Mouse (Mus musculus) adrenal gland, postnatal 25 days (tissue): Measurements from ENCODE around the gene Dph1. TPM values are rescaled to one million over a fixed set of nuclear protein-coding genes. Genes with fewer than 3 reads are reported as not detected.
"Not testable (repeated sequence)": the region's sequence is repeated elsewhere in the genome, so short reads cannot be mapped to it uniquely, and the experiment has no call there.

ENCODE experiments used
- DNase-seq: peaks from one replicate; pipeline ENCODE4 v3.0.0; 2021; ENCODE audit warnings: mixed read lengths
- total RNA-seq: library from RNA; stranded (reverse); gene quantifications from 2 replicates; pipeline ENCODE4 v1.2.3, GENCODE M21; 2021

The Dph1 gene
- total RNA-seq, 1 experiment from 2014 or later = 29.2 TPM

- no peak for DNase-seq
Observed at GRCm38 (mm10) chr11:75203926-75204325, 12.9 kb upstream of the Dph1 start.

DNA sequence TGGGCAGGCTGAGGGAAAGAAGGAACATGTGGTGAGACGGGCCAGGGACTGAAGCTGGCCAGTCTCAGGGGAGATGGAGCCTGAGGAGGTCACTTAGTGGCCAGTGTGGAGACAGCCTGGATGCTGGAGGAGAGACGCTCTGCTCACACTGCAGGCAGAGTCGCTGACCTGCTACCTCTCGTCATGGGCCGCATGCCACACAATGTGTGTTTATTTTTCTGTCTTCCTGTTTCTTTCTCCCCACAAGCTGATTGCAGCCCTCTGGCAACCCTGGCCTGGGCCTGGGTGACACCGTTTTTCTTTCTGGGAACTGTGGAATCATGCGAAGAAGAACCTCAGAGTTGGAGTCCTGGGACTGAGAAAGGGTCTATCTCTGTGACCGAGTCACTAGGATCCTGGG is 10.7 kb upstream of the Dph1 start:
- no peak for DNase-seq

- DNase-seq = no peak
Observed at GRCm38 (mm10) chr11:75200935-75201334, 9.9 kb upstream of the Dph1 start.

DNA sequence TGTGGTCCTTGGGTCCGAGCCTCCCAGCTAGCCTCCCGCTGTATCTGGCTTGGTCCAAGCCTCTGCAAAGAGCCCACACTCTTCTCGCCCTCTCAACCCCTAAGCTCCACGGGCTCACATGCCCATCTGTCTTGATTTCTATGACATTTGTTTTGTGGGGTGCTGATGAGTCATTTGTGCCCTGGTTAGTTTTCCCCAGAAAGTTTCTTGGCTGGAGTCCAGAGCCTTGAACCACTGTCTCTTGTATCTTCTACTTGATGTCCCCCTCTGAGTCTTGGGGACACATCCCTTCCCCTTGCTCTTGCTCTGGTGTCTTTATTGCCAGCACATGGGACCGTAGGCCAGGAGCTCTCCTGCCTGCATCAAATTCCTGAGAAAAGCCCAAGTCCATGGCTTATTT is 8.9 kb upstream of the Dph1 start:
- DNase-seq = peak; percentile 38

GRCm38 (mm10) chr11:75198792-75199191 is 7.8 kb upstream of the Dph1 start:
- DNase-seq = no peak

- DNase-seq = no peak
Observed at GRCm38 (mm10) chr11:75197956-75198355, 6.9 kb upstream of the Dph1 start.

DNA sequence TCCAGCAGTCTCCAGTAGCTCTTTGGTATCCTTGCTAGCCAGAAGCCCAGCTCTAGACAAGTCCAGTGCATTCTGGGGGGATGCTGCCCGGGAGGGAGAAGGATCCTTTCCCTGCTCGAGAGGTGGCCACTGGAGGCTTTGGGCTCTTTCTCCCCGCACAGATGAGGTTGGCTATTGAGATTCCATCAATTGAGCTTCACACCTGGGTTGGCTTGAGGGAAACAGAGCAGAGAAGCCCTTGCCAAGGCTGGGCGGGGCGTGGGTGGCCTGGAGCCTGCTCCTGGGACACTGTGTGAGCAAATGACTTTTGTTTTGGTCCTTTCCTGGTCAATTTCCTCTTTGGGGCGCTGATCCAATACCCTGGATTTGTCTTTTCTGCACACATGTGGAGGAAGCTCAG is 5.1 kb upstream of the Dph1 start:
- DNase-seq = no peak

DNA sequence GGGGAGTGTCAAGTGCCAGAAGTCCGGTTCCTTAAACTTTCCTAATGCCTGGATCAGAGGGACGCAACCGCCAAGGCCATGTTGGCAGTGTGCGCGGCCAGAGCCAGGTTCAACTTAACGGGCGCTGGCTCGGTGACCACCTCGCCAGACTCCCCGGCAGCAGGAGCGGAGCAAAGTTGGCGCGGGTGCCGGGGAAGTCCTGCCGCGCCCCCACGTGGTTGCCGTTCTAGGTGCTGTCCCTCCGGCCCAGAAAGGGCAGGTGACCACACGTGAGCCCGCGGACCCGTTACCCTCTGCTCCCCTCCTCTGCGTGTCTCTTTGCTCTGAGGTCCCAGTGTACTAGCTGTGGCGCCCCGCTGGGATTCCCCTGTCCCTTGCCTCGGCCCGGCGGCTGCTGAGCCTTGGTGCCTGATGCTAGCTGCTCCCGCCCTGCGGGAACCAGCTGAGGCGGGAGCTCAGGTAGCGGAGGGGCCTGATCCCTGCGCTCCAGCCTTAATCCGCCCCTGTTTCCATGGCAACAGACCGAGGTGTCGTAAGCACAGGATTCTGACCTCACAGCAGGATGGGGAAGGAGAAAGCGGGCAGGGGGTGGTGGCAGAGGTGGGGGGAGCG is 3.9 kb upstream of the Dph1 start:
- peak; percentile 60 for DNase-seq

DNA sequence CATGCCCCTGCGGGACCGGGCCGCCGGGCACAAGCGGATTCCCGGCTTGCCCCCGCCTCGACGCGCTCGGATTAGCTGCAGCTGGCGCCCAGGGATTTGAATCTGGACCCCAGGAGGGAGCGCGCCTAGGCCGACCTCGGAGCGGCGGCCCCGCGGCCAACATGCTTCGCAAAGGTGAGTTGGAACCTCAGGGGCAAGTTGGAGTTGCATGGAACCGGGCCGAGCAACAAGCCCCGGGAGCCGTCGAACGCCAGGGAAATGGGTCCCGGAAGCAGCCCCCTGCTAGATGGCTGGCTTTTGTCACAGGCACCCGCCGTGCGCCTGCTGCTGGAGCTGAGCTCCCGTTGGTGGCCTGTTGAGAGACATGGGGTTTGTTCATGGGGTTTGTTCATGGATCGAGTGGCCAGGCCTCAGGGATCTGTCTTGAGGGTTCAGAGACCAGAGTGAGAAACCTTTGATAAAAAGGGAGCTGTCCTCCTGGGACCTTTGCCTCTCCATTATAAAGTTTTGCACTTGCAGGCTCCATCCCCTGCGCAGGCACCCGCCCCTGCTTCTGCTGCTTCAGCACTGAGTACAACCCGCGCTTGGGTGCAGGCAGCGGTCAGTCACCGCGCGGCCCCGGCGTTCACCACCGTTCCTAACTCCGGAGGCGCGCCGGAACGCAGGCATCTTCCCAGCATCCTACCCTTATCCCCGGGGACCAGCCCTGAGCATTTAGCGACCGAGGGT is 3.2 kb upstream of the Dph1 start:
- peak; percentile 54 for DNase-seq

DNA sequence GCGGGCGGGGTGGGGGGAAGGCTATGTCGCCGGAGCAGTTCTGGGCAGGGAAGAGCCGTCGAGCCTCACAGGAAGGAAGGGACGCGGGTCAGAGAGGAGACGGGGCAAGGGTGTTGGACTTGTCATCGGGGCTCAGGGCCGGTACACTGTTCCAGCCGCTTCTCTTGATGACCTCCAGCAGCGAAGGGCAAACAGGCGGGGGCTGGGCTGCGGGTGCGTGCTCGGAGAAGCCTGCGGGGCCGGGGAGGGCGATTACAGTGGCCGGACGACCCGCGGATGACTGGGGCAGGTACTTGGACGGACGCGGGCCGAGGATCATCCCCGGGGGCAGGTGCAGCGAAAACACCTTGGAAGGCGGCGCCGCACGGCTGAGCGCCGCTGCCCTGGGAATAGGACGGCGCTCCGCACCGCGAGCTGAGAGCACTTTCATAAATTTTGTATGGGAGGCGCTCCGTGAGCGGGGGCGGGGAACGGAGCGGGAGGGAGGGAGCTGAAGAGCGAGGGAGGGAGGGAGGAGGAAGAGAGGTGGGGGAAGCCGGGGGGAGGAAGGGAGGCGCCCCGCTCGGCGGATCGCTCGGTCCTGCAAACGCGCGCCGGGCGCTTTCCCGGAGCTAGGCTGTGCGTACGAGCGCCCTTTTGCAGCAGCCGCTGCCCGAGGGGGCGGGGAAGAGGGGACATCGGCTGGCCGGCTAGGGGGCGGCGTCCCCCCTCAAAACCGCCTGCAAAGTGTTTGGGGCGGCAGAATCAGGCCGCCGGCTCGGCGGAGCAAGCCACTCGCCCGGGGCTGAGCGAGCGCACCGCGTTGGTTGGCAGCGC is 2.4 kb upstream of the Dph1 start, which contains the start of gene Rtn4rl1:
TSS of gene Rtn4rl1 (plus strand) at position 528 of the 816 bp plus-strand sequence.
- peak; percentile 88 for DNase-seq

GRCm38 (mm10) chr11:75192336-75193214 is 1.5 kb upstream of the Dph1 start:
- peak; percentile 84 for DNase-seq

- DNase-seq = no peak
Observed at GRCm38 (mm10) chr11:75191841-75192240, 800 bp upstream of the Dph1 start.

- DNase-seq = peak; percentile 84
Observed at GRCm38 (mm10) chr11:75190371-75190724, 693 bp downstream of the Dph1 start.

DNA sequence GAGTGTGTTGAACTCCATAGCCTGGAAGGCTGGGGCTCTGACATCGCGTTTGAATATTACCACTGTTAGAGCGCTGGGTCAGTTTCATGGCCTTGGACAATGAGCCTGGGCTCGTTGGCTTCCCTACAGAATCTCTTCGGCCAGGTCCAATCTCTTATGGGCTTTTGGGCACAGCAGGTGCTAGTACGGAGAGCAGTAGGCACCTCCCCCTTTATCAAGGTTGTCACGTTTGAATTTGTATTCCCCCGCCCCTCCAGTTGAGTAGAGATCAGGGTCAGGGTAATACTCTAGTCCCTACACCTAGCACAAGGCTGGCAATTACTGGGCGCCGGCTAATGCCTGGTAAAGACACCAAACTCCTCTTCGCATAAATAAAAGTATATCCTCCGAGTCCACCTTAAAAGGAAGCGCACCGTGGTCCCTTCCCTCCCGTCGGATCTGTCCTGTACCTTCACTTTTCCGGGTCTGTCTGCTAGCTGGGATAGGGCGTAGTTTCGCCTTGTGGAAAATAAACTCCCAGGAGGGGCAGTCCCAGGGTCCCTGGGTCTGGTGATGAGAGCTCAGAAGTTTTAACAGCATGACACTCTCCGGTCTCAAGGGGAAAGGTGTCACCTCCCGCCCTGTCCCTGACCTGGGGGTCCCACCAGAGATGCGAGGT is 1.2 kb downstream of the Dph1 start:
- DNase-seq = no peak

GRCm38 (mm10) chr11:75184986-75185385 is 6.1 kb downstream of the Dph1 start:
- DNase-seq = no peak

- no peak for DNase-seq
Observed at GRCm38 (mm10) chr11:75184573-75184972, 6.5 kb downstream of the Dph1 start.

- no peak for DNase-seq
Observed at GRCm38 (mm10) chr11:75183917-75184570, 7.0 kb downstream of the Dph1 start.

DNA sequence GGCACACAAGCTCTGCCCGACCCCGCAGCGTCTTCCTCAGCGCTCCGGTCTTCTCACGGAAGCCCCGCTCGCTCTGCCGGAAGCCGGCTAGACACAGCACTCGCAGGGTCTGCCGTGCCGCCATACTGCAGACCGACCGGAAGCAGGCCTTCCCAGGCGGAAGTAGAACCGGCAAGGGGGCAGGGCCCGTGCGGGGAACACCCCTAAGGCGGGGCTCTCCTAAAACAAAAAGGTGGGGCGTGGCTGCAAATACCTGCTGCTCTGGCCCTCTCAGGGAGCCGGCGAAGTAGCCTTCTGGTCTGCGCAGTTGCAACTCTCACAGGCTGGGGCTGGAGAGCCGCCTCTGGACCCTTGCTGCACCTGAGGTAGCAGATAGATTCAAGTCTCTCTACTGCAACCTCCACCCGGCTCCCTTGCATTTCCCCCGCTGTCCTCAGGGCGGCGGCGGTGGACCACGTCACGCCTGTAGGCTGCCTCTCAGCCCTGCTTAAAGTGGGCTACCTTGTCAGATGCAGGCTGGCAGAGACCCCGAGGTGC is 12.3 kb downstream of the Dph1 start, which contains the start of gene Ovca2:
TSS of gene Ovca2 (minus strand) at position 164 of the 537 bp plus-strand sequence.
- peak; percentile 87 for DNase-seq

DNA sequence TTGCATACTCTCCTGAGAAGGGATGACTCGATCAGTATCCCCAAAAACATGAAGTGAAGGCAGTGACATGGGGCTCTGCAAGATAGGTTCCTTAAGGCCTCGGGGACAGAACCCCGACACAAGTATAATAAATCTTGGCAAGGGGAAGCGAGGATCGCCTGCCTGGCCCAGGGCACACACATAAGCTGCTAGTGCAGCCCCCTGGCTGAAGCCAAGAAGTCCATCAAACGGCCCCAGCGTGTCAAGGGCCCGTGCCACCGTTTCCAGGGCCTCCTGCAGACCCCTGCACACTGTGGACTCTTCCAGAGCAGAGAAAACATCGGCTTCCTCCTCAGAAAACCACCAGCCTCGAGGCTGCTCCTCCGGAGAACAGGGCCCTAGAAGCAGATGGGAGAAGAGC is 13.0 kb downstream of the Dph1 start:
- DNase-seq = no peak

- DNase-seq = not testable (repeated sequence)
Observed at GRCm38 (mm10) chr11:75174574-75174973, 16.5 kb downstream of the Dph1 start.

- DNase-seq = no peak
Observed at GRCm38 (mm10) chr11:75173799-75174165, 17.3 kb downstream of the Dph1 start.
